Mouse (Mus musculus) stomach, postnatal 0 days (tissue): Measurements from ENCODE around the gene Tnfaip6.

Experiments used
- CTCF ChIP-seq: IDR thresholded peaks from 2 replicates; pipeline ENCODE4 v1.5.1; 2016; ENCODE audit warnings: antibody characterized with exemption, low read depth, mild to moderate bottlenecking, moderate library complexity
- EP300 ChIP-seq: optimal IDR thresholded peaks from 2 replicates; pipeline ENCODE3; 2016; ENCODE audit warnings: antibody characterized with exemption

DNA sequence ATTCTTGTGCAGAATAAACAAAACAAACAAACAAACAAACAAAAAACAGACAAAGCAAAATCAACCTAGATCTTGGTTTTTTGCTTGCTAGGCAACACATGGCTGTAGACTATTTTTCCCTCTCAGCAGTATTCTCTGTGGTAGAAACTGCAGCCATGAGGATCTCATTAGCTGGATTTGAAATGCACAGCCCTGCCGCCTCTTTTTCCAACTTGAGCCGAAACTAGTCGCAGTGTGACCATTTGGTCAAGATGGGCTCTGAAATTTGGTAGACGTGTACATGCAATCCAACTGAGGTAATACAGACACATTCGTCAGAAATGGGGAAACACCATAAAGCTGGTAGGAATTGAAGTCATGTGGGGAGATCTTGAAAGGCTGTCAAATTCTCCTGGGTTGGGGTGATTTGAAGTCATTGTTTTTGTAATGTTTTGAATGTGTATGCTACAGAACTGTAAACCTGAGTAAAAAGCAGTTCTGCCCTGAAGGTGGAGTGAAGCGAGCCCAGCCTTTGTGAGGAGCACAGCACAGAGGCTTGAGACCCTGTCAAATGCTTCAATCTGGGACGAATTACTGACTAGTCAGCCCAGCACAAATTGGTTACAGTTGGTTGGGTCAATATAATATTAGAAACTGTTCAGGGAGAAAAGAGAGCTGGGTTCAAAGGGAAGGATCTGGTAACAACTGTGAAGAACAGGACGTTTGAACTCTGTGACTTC is 1.4 kb downstream of the Tnfaip6 start:
- TF ChIP-seq CTCF (no peak), EP300 (no peak)
